Mouse (Mus musculus) small intestine, adult 2 months (tissue): Measurements from ENCODE around the gene Msi2. TPM values are rescaled to one million over a fixed set of nuclear protein-coding genes. Genes with fewer than 3 reads are reported as not detected.

ENCODE experiments used
- H3K27ac ChIP-seq: fragments of 200-500 bp; 2 replicates; pipeline ENCODE4 v1.5.1; 2012; ENCODE audit warnings: low read depth, low read length, control low read depth, inconsistent platforms; ENCODE audit not compliant: insufficient read depth
- H3K27me3 ChIP-seq: fragments of 200-500 bp; 2 replicates; pipeline ENCODE4 v1.6.1; 2012; ENCODE audit warnings: mild to moderate bottlenecking, moderate library complexity, low read length, inconsistent platforms; ENCODE audit not compliant: control insufficient read depth, insufficient read depth
- H3K36me3 ChIP-seq: fragments of 200-500 bp; 2 replicates; pipeline ENCODE4 v1.6.1; 2012; ENCODE audit warnings: mild to moderate bottlenecking, low read length, control low read depth, inconsistent platforms; ENCODE audit not compliant: control insufficient read depth, insufficient read depth
- H3K4me1 ChIP-seq: fragments of 200-500 bp; 2 replicates; pipeline ENCODE4 v1.6.1; 2012; ENCODE audit warnings: low read length, inconsistent platforms, mixed read lengths; ENCODE audit not compliant: control insufficient read depth, insufficient read depth, insufficient read length
- H3K4me3 ChIP-seq: fragments of 200-500 bp; 2 replicates; pipeline ENCODE4 v1.5.1; 2012; ENCODE audit warnings: low read depth, mild to moderate bottlenecking, control low read depth, inconsistent platforms, low read length, moderate library complexity
- CTCF ChIP-seq: fragments of 200-500 bp; IDR thresholded peaks from 2 replicates; pipeline ENCODE4 v1.5.1; 2012; ENCODE audit warnings: low read depth, mild to moderate bottlenecking, control low read depth, inconsistent platforms, low read length, moderate library complexity, mixed read lengths; ENCODE audit not compliant: insufficient replicate concordance, insufficient read length; ENCODE audit errors: extremely low read depth
- POLR2A ChIP-seq: fragments of 200-500 bp; IDR thresholded peaks from 2 replicates; pipeline ENCODE4 v1.6.1; 2012; ENCODE audit warnings: low read depth, mild to moderate bottlenecking, control low read depth, inconsistent platforms, low read length, moderate library complexity
- WGBS: fragments of 180-500 bp; shearing (Covaris S2); methylation state at CpG from one replicate; pipeline ENCODE4 v1.1.7; 2018; 5-methylcytosine and 5-hydroxymethylcytosine counted together
- polyA plus RNA-seq: library from polyadenylated mRNA; depleted of rRNA; stranded (reverse); fragments of >200 nt; gene quantifications from 2 replicates; pipeline ENCODE4 v1.2.3, GENCODE M21; 2012

Gene Msi2
- polyA plus RNA-seq, 1 experiment, result 8.8 TPM

GRCm38 (mm10) chr11:88718766-88719595 lies 668 bp upstream of the Msi2 start:
- Histone ChIP-seq H3K36me3 (no peaks in the 10 kb centered on the region), H3K4me1 (no peaks in the 10 kb centered on the region), H3K27ac (peak overlapping the region; percentile 54; the same call in 1 of the 2 replicates), H3K4me3 (peak overlapping the region; percentile 97), H3K27me3 (no peaks in the 10 kb centered on the region)
- TF ChIP-seq CTCF (no peak), POLR2A (no peak)
- whole genome bisulfite sequencing, result 9% methylated on average over 38 of the region's 38 CpGs

GRCm38 (mm10) chr11:88717644-88718049 lies 666 bp downstream of the Msi2 start:
- Histone ChIP-seq H3K4me1 (no peaks in the 10 kb centered on the region), H3K27me3 (no peaks in the 10 kb centered on the region), H3K36me3 (no peaks in the 10 kb centered on the region), H3K4me3 (peak overlapping the region; percentile 97), H3K27ac (peak overlapping the region; percentile 42; the same call in 1 of the 2 replicates)
- TF ChIP-seq POLR2A (no peak), CTCF (no peak)
- WGBS, result under 1% methylated on average over 37 of the region's 38 CpGs

GRCm38 (mm10) chr11:88717016-88717643 lies 1.2 kb downstream of the Msi2 start:
- TF ChIP-seq CTCF (no peak), POLR2A (no peak)
- H3K27ac ChIP-seq, result no peak overlapping the region
- H3K36me3 ChIP-seq, result peaks cover 4% of the 10 kb centered on the region
- H3K27me3 ChIP-seq, result no peaks in the 10 kb centered on the region
- WGBS, result under 1% methylated on average over 19 of the region's 19 CpGs
- peak overlapping the region; percentile 97 for H3K4me3 ChIP-seq
- no peaks in the 10 kb centered on the region for H3K4me1 ChIP-seq

GRCm38 (mm10) chr11:88716061-88716994 lies 2.0 kb downstream of the Msi2 start:
- no peaks in the 10 kb centered on the region for H3K4me1 ChIP-seq
- peaks cover 9% of the 10 kb centered on the region for H3K36me3 ChIP-seq
- 10% methylated on average over 23 of the region's 23 CpGs for WGBS
- peak overlapping the region; percentile 61 for H3K4me3 ChIP-seq
- TF ChIP-seq POLR2A (no peak), CTCF (no peak)
- H3K27me3 ChIP-seq, result no peaks in the 10 kb centered on the region
- H3K27ac ChIP-seq, result no peak overlapping the region

- H3K4me3 ChIP-seq, result no peak overlapping the region
- H3K27me3 ChIP-seq, result no peaks in the 10 kb centered on the region
- no peaks in the 10 kb centered on the region for H3K4me1 ChIP-seq
- peaks cover 14% of the 10 kb centered on the region for H3K36me3 ChIP-seq
- WGBS, result 82% methylated on average over 7 of the region's 7 CpGs
- TF ChIP-seq POLR2A (no peak), CTCF (no peak)
- H3K27ac ChIP-seq, result no peak overlapping the region
Measured at GRCm38 (mm10) chr11:88715299-88715698, 3.0 kb downstream of the Msi2 start.

- TF ChIP-seq CTCF, result no peak
- TF ChIP-seq POLR2A, result no peak
- Histone ChIP-seq H3K27me3 (no peaks in the 10 kb centered on the region), H3K27ac (no peak overlapping the region), H3K4me3 (no peak overlapping the region), H3K4me1 (no peaks in the 10 kb centered on the region), H3K36me3 (peaks cover 16% of the 10 kb centered on the region)
- 76% methylated on average over 7 of the region's 7 CpGs for WGBS
Measured at GRCm38 (mm10) chr11:88714127-88714526, 4.2 kb downstream of the Msi2 start.
